Mouse (Mus musculus) bone marrow macrophage, adult 2 months (primary cell): ENCODE measurements around the gene Swap70.

Experiments used
- CTCF ChIP-seq: IDR thresholded peaks from 2 replicates; pipeline ENCODE4 v1.5.1; 2012; ENCODE audit warnings: low read depth, mild to moderate bottlenecking, low read length, moderate library complexity
- POLR2A ChIP-seq: IDR thresholded peaks from 2 replicates; pipeline ENCODE4 v1.6.1; 2012; ENCODE audit warnings: mild to moderate bottlenecking, low read depth, low read length, borderline replicate concordance

DNA sequence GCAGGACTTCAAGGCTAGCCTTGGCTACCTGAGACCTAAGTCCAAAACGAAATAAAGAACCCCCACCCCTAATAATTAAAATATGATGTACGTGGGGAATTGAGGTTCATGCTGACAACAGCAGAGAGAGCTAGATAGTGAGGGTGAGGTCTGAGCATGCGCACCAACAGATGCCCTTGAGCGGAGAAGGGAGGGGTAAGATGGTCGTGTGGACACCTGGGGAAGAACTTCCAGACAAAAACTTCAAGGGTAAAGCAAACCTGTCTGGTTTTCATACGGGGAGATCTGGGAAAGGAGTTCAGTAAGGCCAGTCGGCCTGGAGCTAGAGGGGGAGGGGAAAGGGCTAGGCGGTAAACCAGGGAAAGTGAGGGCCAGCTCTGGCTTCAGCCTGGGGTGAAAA, 40.1 kb upstream of the Swap70 start:
- TF ChIP-seq CTCF (no peak), POLR2A (no peak)
